Mouse (Mus musculus): ENCODE measurements around the gene Gm49396.

The Gm49396 gene

GRCm38 (mm10) chr7:30588676-30589434, 25.7 kb downstream of the Gm49396 start, which contains the start of gene Kmt2b:
Kmt2b (minus strand) TSS chr7:30588726.
- DNase-seq (ENCODE audit: low spot score) = peak; percentile 90

- DNase-seq (ENCODE audit: low spot score) = peak; percentile 67
Observed at GRCm38 (mm10) chr7:30589435-30590301, 26.5 kb downstream of the Gm49396 start.

GRCm38 (mm10) chr7:30590927-30591604, 27.9 kb downstream of the Gm49396 start:
- DNase-seq (ENCODE audit: low spot score) = no peak

GRCm38 (mm10) chr7:30591605-30591951, 28.4 kb downstream of the Gm49396 start:
- no peak for DNase-seq (ENCODE audit: low spot score)

GRCm38 (mm10) chr7:30592772-30593423, 29.8 kb downstream of the Gm49396 start:
- DNase-seq (ENCODE audit: low spot score) = no peak

- no peak for DNase-seq (ENCODE audit: low spot score)
Observed at GRCm38 (mm10) chr7:30593579-30594509, 30.7 kb downstream of the Gm49396 start.

GRCm38 (mm10) chr7:30594510-30595024, 31.4 kb downstream of the Gm49396 start:
- no peak for DNase-seq (ENCODE audit: low spot score)

GRCm38 (mm10) chr7:30596093-30596492, 32.9 kb downstream of the Gm49396 start:
- no peak for DNase-seq (ENCODE audit: low spot score)

- no peak for DNase-seq (ENCODE audit: low spot score)
Observed at GRCm38 (mm10) chr7:30596811-30597210, 33.7 kb downstream of the Gm49396 start.

GRCm38 (mm10) chr7:30598786-30599185, 35.6 kb downstream of the Gm49396 start, which contains the start of gene Zbtb32:
Zbtb32 (minus strand) TSS chr7:30598909.
- DNase-seq (ENCODE audit: low spot score) = no peak

- peak; percentile 72 for DNase-seq (ENCODE audit: low spot score)
Observed at GRCm38 (mm10) chr7:30599933-30600353, 36.8 kb downstream of the Gm49396 start.

GRCm38 (mm10) chr7:30600651-30601050, 37.5 kb downstream of the Gm49396 start:
- DNase-seq (ENCODE audit: low spot score) = no peak

- no peak for DNase-seq (ENCODE audit: low spot score)
Observed at GRCm38 (mm10) chr7:30602583-30602982, 39.4 kb downstream of the Gm49396 start.

- DNase-seq (ENCODE audit: low spot score) = no peak
Observed at GRCm38 (mm10) chr7:30604424-30604823, 41.3 kb downstream of the Gm49396 start.

- no peak for DNase-seq (ENCODE audit: low spot score)
Observed at GRCm38 (mm10) chr7:30604944-30605343, 41.8 kb downstream of the Gm49396 start.

GRCm38 (mm10) chr7:30607706-30608309, 44.7 kb downstream of the Gm49396 start:
- peak; percentile 40 for DNase-seq (ENCODE audit: low spot score)

GRCm38 (mm10) chr7:30608476-30608875, 45.3 kb downstream of the Gm49396 start:
- DNase-seq (ENCODE audit: low spot score) = no peak

- DNase-seq (ENCODE audit: low spot score) = no peak
Observed at GRCm38 (mm10) chr7:30610043-30610442, 46.9 kb downstream of the Gm49396 start.

- no peak for DNase-seq (ENCODE audit: low spot score)
Observed at GRCm38 (mm10) chr7:30612654-30613402, 49.7 kb downstream of the Gm49396 start, which contains the start of gene Upk1a. Upk1a (minus strand) TSS chr7:30612847.

Data from spleen, adult 12 weeks (tissue).